14 mouse cellular contexts compared by ENCODE assay signal in genomic region chr5:111256181-111256580, GRCm38 (mm10).
DNase-seq lines count a peak whose midpoint lies in the region; ATAC-seq lines count a peak whose summit lies in the region.
"Had no signal": no experiment of that assay in that cellular context is flagged by ENCODE, and none has a peak within 500 bp of the region (broad histone marks: within the 10 kb centered on the region; RNA-seq: fewer than 3 reads in every experiment).

No protein-coding gene starts in this region.

- H3K9me3 ChIP-seq in lung, embryonic 16.5 days (ENCODE audit: control insufficient read depth, low read length), result no peaks in the 10 kb centered on the region
- no peaks in the 10 kb centered on the region for H3K9me3 ChIP-seq in forebrain, embryonic 15.5 days
- H3K9me3 ChIP-seq in limb, embryonic 13.5 days, result no peaks in the 10 kb centered on the region
- H3K9me3 ChIP-seq in neural tube, embryonic 15.5 days (replicated peaks), result no peaks in the 10 kb centered on the region

- WGBS in lung, embryonic 16.5 days, result 27% methylated on average over 7 of the region's 7 CpGs
- whole genome bisulfite sequencing in forebrain, embryonic 15.5 days, result 13% methylated on average over 7 of the region's 7 CpGs
- WGBS in limb, embryonic 13.5 days, result 21% methylated on average over 7 of the region's 7 CpGs
- 7% methylated on average over 7 of the region's 7 CpGs for WGBS in neural tube, embryonic 15.5 days

- no peak for DNase-seq in lung, postnatal 10 days
- DNase-seq in thymus, postnatal 25 days, result no peak
- no peak for DNase-seq in lung, adult 18-20 months
- DNase-seq in spleen, postnatal 10 days (ENCODE audit: low spot score in 2 of 2), result no peak
- DNase-seq: cerebellum, adult 2 months; gastrocnemius, postnatal 25 days; liver; thymus, postnatal 4 days had no signal

- no peak overlapping the region for H3K27ac ChIP-seq in lung, embryonic 16.5 days (ENCODE audit: low read length)
- peak overlapping the region; percentile 80 for H3K27ac ChIP-seq in forebrain, embryonic 15.5 days (replicated peaks)
- peak overlapping the region; percentile 63 for H3K27ac ChIP-seq in limb, embryonic 13.5 days
- peak overlapping the region; percentile 91 for H3K27ac ChIP-seq in neural tube, embryonic 15.5 days (replicated peaks)

- ATAC-seq in lung, embryonic 16.5 days (ENCODE audit: low read depth), result peak; percentile 10
- ATAC-seq in forebrain, embryonic 15.5 days (replicated peaks), result no peak; the same call in 1 of the 2 replicates
- peak; percentile 68 for ATAC-seq in limb, embryonic 13.5 days (ENCODE audit: low FRiP score, low read depth)
- peak; percentile 80 for ATAC-seq in neural tube, embryonic 15.5 days (ENCODE audit: low FRiP score)
- ATAC-seq: activated CD4-positive, CD25-positive, alpha-beta regulatory T cell, adult 4 months; inflammation-experienced regulatory T-cells, adult 6 months had no signal

- peaks cover 21% of the 10 kb centered on the region for H3K4me1 ChIP-seq in lung, embryonic 16.5 days (replicated peaks; ENCODE audit: control insufficient read depth, insufficient read depth, low read length)
- H3K4me1 ChIP-seq in forebrain, embryonic 15.5 days, result peaks cover 37% of the 10 kb centered on the region
- H3K4me1 ChIP-seq in limb, embryonic 13.5 days, result peaks cover 27% of the 10 kb centered on the region
- peaks cover 53% of the 10 kb centered on the region for H3K4me1 ChIP-seq in neural tube, embryonic 15.5 days

- no peaks in the 10 kb centered on the region for H3K27me3 ChIP-seq in lung, embryonic 16.5 days (ENCODE audit: control insufficient read depth, insufficient read depth, low read depth, low read length)
- no peaks in the 10 kb centered on the region for H3K27me3 ChIP-seq in forebrain, embryonic 15.5 days
- H3K27me3 ChIP-seq in limb, embryonic 13.5 days, result no peaks in the 10 kb centered on the region
- H3K27me3 ChIP-seq in neural tube, embryonic 15.5 days (replicated peaks), result no peaks in the 10 kb centered on the region

- no peak overlapping the region for H3K4me3 ChIP-seq in lung, embryonic 16.5 days (ENCODE audit: low read length)
- H3K4me3 ChIP-seq in forebrain, embryonic 15.5 days, result no peak overlapping the region
- H3K4me3 ChIP-seq in limb, embryonic 13.5 days, result no peak overlapping the region
- H3K4me3 ChIP-seq in neural tube, embryonic 15.5 days (replicated peaks), result peak overlapping the region; percentile 19

- no peaks in the 10 kb centered on the region for H3K36me3 ChIP-seq in lung, embryonic 16.5 days (ENCODE audit: control insufficient read depth, insufficient read depth, low read length)
- H3K36me3 ChIP-seq in forebrain, embryonic 15.5 days, result no peaks in the 10 kb centered on the region
- peaks cover 13% of the 10 kb centered on the region for H3K36me3 ChIP-seq in limb, embryonic 13.5 days
- 0 out of 2 replicates have a peak, but pooled peaks cover 2% of the 10 kb centered on the region for H3K36me3 ChIP-seq in neural tube, embryonic 15.5 days

- 0 out of 2 replicates have a peak overlapping the region, but pooled peaks have one; percentile 18 for H3K9ac ChIP-seq in lung, embryonic 16.5 days (ENCODE audit: low read length)
- no peak overlapping the region for H3K9ac ChIP-seq in forebrain, embryonic 15.5 days (replicated peaks)
- peak overlapping the region; percentile 39; the same call in 1 of the 2 replicates for H3K9ac ChIP-seq in limb, embryonic 13.5 days
- H3K9ac ChIP-seq in neural tube, embryonic 15.5 days (replicated peaks), result peak overlapping the region; percentile 39

- no peak overlapping the region for H3K4me2 ChIP-seq in lung, embryonic 16.5 days (ENCODE audit: low read depth, low read length)
- 0 out of 2 replicates have a peak overlapping the region, but pooled peaks have one; percentile 18 for H3K4me2 ChIP-seq in forebrain, embryonic 15.5 days (replicated peaks)
- H3K4me2 ChIP-seq in limb, embryonic 13.5 days (replicated peaks), result peak overlapping the region; percentile 19; the same call in 1 of the 2 replicates
- H3K4me2 ChIP-seq in neural tube, embryonic 15.5 days, result peak overlapping the region; percentile 48
